Mouse (Mus musculus) stomach, postnatal 0 days (tissue): ENCODE results near the gene Apol9a.

Experiments used
- CTCF ChIP-seq: IDR thresholded peaks from 2 replicates; pipeline ENCODE4 v1.5.1; 2016; ENCODE audit warnings: antibody characterized with exemption, low read depth, mild to moderate bottlenecking, moderate library complexity
- EP300 ChIP-seq: optimal IDR thresholded peaks from 2 replicates; pipeline ENCODE3; 2016; ENCODE audit warnings: antibody characterized with exemption

GRCm38 (mm10) chr15:77382880-77383279 lies 28.1 kb downstream of the Apol9a start:
- TF ChIP-seq CTCF (no peak), EP300 (no peak)
